Mouse (Mus musculus) embryonic fibroblast, embryonic 13.5 days (primary cell): ENCODE results near the gene Crygn.

Experiments used
- CTCF ChIP-seq: IDR thresholded peaks from 2 replicates; pipeline ENCODE4 v1.5.1; 2011; ENCODE audit warnings: mild to moderate bottlenecking, control low read depth, low read length, moderate library complexity, borderline replicate concordance; ENCODE audit not compliant: insufficient read depth
- POLR2A ChIP-seq: IDR thresholded peaks from 2 replicates; pipeline ENCODE4 v1.6.1; 2011; ENCODE audit warnings: low read depth, mild to moderate bottlenecking, control low read depth, low read length, moderate library complexity

GRCm38 (mm10) chr5:24719852-24720251 lies 38.0 kb downstream of the Crygn start:
- TF ChIP-seq POLR2A, result no peak
- TF ChIP-seq CTCF, result no peak
